Mouse (Mus musculus): ENCODE measurements around the gene Slc48a1.

DNA sequence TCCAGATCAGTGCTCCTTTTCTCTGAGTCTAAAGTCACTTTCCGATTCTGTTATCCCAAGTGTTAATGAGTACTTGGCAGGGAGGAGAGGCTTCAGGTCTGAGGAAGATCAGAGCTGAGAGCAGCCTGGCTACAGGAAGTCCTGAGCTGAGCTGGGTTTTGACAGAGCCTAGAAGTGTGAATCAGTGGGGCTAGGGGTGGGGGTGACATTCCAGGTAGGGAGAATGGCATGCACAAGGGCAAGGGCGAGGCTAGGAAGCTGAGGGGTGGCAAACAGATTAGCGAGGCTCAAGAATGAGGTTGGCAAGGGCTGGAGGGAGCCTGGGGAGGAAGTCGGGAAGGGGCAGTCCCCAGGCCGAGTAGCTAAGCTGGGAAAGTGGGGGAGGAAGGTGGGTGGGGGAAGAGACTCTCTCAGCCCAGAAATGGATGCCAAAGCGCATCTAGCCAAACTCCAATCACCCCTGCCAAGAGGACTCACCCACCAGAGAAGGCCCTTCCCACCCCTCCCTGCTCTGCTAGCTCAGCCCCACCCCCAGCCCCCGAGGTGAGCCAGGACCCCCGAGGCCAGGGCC, 59.3 kb downstream of the Slc48a1 start:
- TF ChIP-seq CTCF (IDR thresholded peaks at IDR 0.05; ENCODE audit: extremely low read depth, insufficient read length, insufficient replicate concordance, low read depth, low read length), result no peak
- no peak for TF ChIP-seq POLR2A (IDR thresholded peaks at IDR 0.05; ENCODE audit: low read depth, low read length)

Data from small intestine, adult 2 months (tissue).